Mouse (Mus musculus) liver, postnatal 0 days (tissue): ENCODE data around the gene Stk38. TPM values are rescaled to one million over a fixed set of nuclear protein-coding genes. Genes with fewer than 3 reads are reported as not detected.

Source experiments
- ATAC-seq: fragments of 200-750 bp; cut with Nextera tagmentation; 2 replicates; pipeline ENCODE4 v1.8.0; 2017; ENCODE audit warnings: mild to moderate bottlenecking, moderate library complexity
- DNase-seq: peaks from one replicate; pipeline ENCODE4 v3.0.0-alpha.2; 2016
- H3K27ac ChIP-seq: fragments of 300-500 bp; sonication (generic); 2 replicates; pipeline ENCODE4 v1.5.1; 2014; ENCODE audit warnings: antibody characterized with exemption, moderate library complexity, mild to moderate bottlenecking, low read depth
- H3K27me3 ChIP-seq: fragments of 300-500 bp; sonication (generic); 2 replicates; pipeline ENCODE4 v1.6.1; 2014; ENCODE audit warnings: low read length, control low read depth, mixed read lengths; ENCODE audit not compliant: insufficient read depth
- H3K36me3 ChIP-seq: fragments of 300-500 bp; sonication (generic); replicated peaks from 2 replicates; pipeline ENCODE4 v1.6.1; 2014; ENCODE audit warnings: mild to moderate bottlenecking, control low read depth, low read length, moderate library complexity, mixed read lengths; ENCODE audit not compliant: insufficient read depth
- H3K4me1 ChIP-seq: fragments of 300-500 bp; sonication (generic); 2 replicates; pipeline ENCODE4 v1.6.1; 2014; ENCODE audit warnings: antibody characterized with exemption, mild to moderate bottlenecking, control low read depth; ENCODE audit not compliant: insufficient read depth
- H3K4me2 ChIP-seq: fragments of 300-500 bp; sonication (generic); 2 replicates; pipeline ENCODE4 v1.6.1; 2014; ENCODE audit warnings: low read depth, mild to moderate bottlenecking, low read length, moderate library complexity, mixed read lengths
- H3K4me3 ChIP-seq: fragments of 300-500 bp; sonication (generic); 2 replicates; pipeline ENCODE4 v1.5.1; 2014; ENCODE audit warnings: low read depth, low read length
- H3K9ac ChIP-seq: fragments of 300-500 bp; sonication (generic); replicated peaks from 2 replicates; pipeline ENCODE4 v1.6.1; 2014; ENCODE audit warnings: mild to moderate bottlenecking, moderate library complexity
- H3K9me3 ChIP-seq: fragments of 300-500 bp; sonication (generic); 2 replicates; pipeline ENCODE4 v1.6.1; 2016; ENCODE audit warnings: mild to moderate bottlenecking, control low read depth, low read length, mixed read lengths
- CTCF ChIP-seq: sonication (generic); IDR thresholded peaks from 2 replicates; pipeline ENCODE4 v1.5.1; 2016; ENCODE audit warnings: antibody characterized with exemption, low read depth
- EP300 ChIP-seq: IDR thresholded peaks from 2 replicates; pipeline ENCODE4 v1.6.1; 2016; ENCODE audit warnings: antibody characterized with exemption, low read depth, mild to moderate bottlenecking
- WGBS: fragments of 180-500 bp; shearing (Covaris S2); extraction: QIAGEN DNeasy Blood & Tissue Kit; methylation state at CpG from one replicate; pipeline ENCODE4 v1.1.7; 2014; ENCODE audit not compliant: insufficient replicate concordance; 5-methylcytosine and 5-hydroxymethylcytosine counted together
- polyA plus RNA-seq: library from polyadenylated mRNA; unstranded; fragments of >200 nt; fragmentation: Nextera tagmentation; extraction: Ambion mirVana; gene quantifications from 2 replicates; pipeline ENCODE4 v1.2.1, GENCODE M21; 2015

Stk38 gene
- polyA plus RNA-seq, 1 experiment from 2014 or later, result 34.5 TPM

DNA sequence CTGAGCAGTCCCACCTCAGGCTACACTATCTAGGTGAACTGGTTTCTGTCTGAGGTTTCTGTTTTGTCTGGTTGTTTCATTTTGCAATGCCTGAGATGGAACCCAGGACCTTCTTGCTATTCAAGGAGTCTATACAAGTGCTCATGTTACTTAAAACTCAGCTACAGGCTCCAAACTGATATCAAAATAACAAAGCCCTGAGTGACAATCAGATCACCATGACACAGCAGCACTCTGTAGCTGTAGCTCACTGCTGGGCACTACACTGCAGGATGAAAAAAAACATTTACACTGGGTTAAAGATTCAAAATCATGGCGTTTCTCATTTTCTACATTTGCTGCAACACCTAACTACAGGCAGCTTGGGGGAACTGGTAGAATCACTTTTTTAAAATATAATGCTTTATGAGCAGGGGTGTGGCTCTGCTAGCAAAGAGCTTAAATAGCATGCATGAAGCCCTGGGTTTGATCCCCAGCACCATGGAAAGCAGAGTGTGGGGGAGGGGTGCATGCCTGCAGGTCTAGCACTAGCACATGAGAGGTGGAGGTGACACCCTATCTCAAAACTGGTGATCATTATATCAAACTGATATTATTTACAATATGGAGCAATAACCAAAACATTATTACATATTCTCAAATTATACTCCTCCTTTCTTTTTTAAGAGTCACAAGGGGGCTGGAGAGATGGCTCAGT is 22.9 kb downstream of the Stk38 start:
- WGBS, result 88% methylated on average over 1 of the region's 1 CpGs
- Histone ChIP-seq H3K36me3 (peaks cover 63% of the 10 kb centered on the region), H3K4me1 (no peaks in the 10 kb centered on the region; the same call in none of the 2 replicates), H3K4me3 (no peak overlapping the region), H3K9ac (no peak overlapping the region), H3K4me2 (no peak overlapping the region), H3K9me3 (no peaks in the 10 kb centered on the region), H3K27ac (no peak overlapping the region; the same call in 1 of the 2 replicates), H3K27me3 (no peaks in the 10 kb centered on the region)
- no peak for ATAC-seq
- no peak for TF ChIP-seq CTCF
- no peak for TF ChIP-seq EP300
- no peak for DNase-seq

DNA sequence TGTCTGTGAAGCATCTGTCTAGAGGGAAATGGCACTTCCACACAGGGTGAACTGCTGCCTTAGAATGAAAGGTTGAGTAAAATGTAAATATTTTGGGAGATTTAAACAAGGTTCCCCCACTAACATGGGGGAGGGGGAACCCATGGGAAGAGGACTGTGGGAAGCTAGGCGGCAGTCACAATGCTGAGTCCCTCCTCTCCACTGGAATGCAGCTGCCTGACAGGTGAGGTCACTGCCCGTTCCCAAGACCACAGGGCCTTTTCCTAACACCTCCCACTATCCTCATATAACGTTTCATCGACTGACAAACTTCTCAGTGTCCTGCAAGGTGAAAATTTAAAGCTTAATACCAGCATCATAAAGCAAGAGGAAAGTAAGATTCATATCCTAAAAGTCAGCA is 25.2 kb downstream of the Stk38 start:
- Histone ChIP-seq H3K9ac (no peak overlapping the region), H3K27me3 (no peaks in the 10 kb centered on the region), H3K4me3 (no peak overlapping the region), H3K27ac (no peak overlapping the region), H3K4me1 (no peaks in the 10 kb centered on the region; the same call in none of the 2 replicates), H3K36me3 (peaks cover 65% of the 10 kb centered on the region), H3K9me3 (no peaks in the 10 kb centered on the region), H3K4me2 (no peak overlapping the region)
- DNase-seq (no peak), ATAC-seq (0 out of 2 replicates have a peak, but pooled peaks have one; percentile 37)
- no peak for TF ChIP-seq CTCF
- TF ChIP-seq EP300, result no peak
- WGBS, result 61% methylated on average over 4 of the region's 4 CpGs

DNA sequence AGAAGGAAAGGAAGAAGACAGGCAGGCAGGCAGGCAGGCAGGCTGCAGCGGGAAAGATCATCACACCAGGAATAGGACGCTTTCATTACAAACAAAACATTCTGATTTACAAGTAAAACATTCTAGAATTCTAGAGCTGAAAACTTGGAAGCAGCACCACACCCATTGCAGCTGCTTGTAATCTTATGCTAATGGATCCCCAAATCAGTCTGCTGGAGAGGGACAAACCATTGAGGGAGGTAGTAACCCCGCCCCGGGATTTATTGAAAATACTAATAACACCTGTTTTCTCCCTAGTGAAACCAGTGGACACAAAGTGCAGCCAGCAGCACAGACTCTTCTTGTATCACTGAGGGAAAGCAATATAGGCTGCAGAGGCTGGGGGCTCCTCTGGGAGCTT is 26.7 kb downstream of the Stk38 start:
- DNase-seq (no peak), ATAC-seq (no peak)
- H3K4me3 ChIP-seq, result no peak overlapping the region
- no peak overlapping the region for H3K9ac ChIP-seq
- no peak overlapping the region for H3K4me2 ChIP-seq
- H3K27ac ChIP-seq, result no peak overlapping the region
- peaks cover 61% of the 10 kb centered on the region for H3K36me3 ChIP-seq
- H3K4me1 ChIP-seq, result no peaks in the 10 kb centered on the region; the same call in none of the 2 replicates
- no peaks in the 10 kb centered on the region for H3K9me3 ChIP-seq
- TF ChIP-seq EP300 (no peak), CTCF (no peak)
- 83% methylated on average over 4 of the region's 4 CpGs for WGBS
- no peaks in the 10 kb centered on the region for H3K27me3 ChIP-seq

DNA sequence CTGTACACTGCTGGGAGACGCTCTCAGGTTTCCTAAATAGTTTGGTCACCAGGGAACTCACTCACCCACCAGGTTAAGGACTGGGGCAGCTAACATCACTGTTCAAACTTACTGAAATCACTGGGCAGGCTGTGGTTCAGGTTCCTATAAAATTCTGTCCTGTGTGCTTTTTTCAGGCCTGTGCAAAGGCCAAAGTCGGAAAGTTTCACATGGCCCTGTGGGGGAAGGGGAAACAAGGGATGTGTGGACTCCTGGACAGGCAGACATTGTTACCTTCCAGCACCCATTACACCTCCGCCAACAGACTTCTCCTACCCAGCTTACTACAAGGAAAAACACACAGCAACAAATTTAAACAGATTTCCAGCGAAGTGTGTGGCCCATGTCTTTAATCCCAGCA is 28.7 kb downstream of the Stk38 start:
- H3K4me2 ChIP-seq, result no peak overlapping the region
- WGBS, result 79% methylated on average over 4 of the region's 4 CpGs
- H3K36me3 ChIP-seq, result peaks cover 67% of the 10 kb centered on the region
- H3K4me3 ChIP-seq, result no peak overlapping the region
- ATAC-seq (peak; percentile 88), DNase-seq (peak; percentile 39)
- no peaks in the 10 kb centered on the region for H3K9me3 ChIP-seq
- no peak for TF ChIP-seq CTCF
- no peak for TF ChIP-seq EP300
- no peaks in the 10 kb centered on the region for H3K27me3 ChIP-seq
- H3K27ac ChIP-seq, result peak overlapping the region; percentile 67
- H3K9ac ChIP-seq, result no peak overlapping the region
- H3K4me1 ChIP-seq, result no peaks in the 10 kb centered on the region; the same call in none of the 2 replicates

DNA sequence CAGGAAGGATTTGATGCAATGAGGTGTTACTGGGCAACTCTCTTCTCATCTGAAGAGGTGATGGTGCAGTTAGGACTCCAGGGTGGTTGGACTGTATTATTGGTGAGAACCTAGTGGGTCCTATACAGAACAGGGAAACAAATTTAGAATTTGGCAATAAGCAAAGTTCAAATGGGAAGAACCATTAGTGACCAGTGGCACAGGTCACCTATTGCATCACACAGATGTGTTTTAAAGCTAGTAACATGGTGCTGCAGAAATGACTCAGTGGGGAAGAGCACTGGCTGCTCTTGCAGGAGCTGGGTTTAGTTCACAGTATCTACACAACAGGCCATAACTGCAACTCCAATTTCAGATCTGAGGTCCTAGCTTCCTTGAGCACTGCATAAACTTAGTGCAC is 37.7 kb downstream of the Stk38 start:
- H3K36me3 ChIP-seq, result peaks cover 84% of the 10 kb centered on the region
- TF ChIP-seq EP300 (peak; percentile 57; the same call in 1 of the 2 replicates), CTCF (no peak)
- DNase-seq, result no peak
- no peaks in the 10 kb centered on the region for H3K9me3 ChIP-seq
- no peaks in the 10 kb centered on the region for H3K27me3 ChIP-seq
- H3K9ac ChIP-seq, result no peak overlapping the region
- peak; percentile 84 for ATAC-seq
- H3K4me2 ChIP-seq, result no peak overlapping the region
- peak overlapping the region; percentile 79; the same call in 1 of the 2 replicates for H3K27ac ChIP-seq
- no peak overlapping the region for H3K4me3 ChIP-seq
- H3K4me1 ChIP-seq, result peaks cover 20% of the 10 kb centered on the region

DNA sequence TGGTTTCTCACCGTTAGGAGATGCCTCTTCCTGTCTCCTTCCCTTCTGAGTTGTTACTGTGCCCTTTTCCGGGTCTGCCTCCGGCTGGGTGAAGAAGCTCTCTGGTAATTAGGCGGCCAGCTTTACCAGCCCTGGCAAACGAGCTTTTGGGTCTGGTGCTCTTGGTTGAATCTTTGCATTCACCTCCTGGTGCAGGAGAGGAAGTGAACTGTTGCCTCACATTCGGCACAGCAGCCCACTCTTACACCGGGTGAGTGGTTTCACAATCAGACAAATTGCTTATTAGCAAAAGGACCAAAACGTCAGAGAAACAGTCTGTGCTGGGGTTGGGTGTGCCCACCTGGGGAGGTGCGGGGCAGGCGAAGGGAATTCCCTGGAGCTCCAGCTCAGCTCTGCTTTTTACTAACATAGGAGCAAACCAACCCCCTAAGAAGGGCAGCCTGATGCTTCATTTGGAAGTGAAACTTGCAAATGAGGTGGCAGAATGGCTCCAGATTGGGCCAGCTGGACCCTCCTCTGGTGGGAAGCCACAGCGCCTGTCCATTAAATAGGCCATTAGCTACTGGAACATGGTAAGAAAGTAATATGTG is 40.7 kb downstream of the Stk38 start:
- Histone ChIP-seq H3K9ac (no peak overlapping the region), H3K9me3 (no peaks in the 10 kb centered on the region), H3K36me3 (peaks cover 87% of the 10 kb centered on the region), H3K27me3 (no peaks in the 10 kb centered on the region), H3K27ac (peak overlapping the region; percentile 76), H3K4me3 (no peak overlapping the region), H3K4me2 (0 out of 2 replicates have a peak overlapping the region, but pooled peaks have one; percentile 13), H3K4me1 (peaks cover 24% of the 10 kb centered on the region)
- ATAC-seq (peak; percentile 40), DNase-seq (peak; percentile 46)
- WGBS, result 39% methylated on average over 11 of the region's 11 CpGs
- TF ChIP-seq EP300 (no peak), CTCF (no peak)
